Mouse (Mus musculus) embryonic facial prominence, embryonic 15.5 days (tissue): Measurements from ENCODE around the gene Schip1. TPM values are rescaled to one million over a fixed set of nuclear protein-coding genes. Genes with fewer than 3 reads are reported as not detected.

ENCODE experiments used
- ATAC-seq: fragments of 200-750 bp; cut with Nextera tagmentation; 2 replicates; pipeline ENCODE4 v1.8.0; 2017; ENCODE audit warnings: low read depth, moderate TSS enrichment; ENCODE audit not compliant: insufficient number of reproducible peaks, low FRiP score, low TSS enrichment
- H3K27ac ChIP-seq: fragments of 300-500 bp; sonication (generic); replicated peaks from 2 replicates; pipeline ENCODE4 v1.5.1; 2015; ENCODE audit warnings: mild to moderate bottlenecking, inconsistent platforms
- H3K27me3 ChIP-seq: fragments of 300-500 bp; sonication (generic); 2 replicates; pipeline ENCODE4 v1.6.1; 2015; ENCODE audit warnings: inconsistent platforms
- H3K36me3 ChIP-seq: fragments of 300-500 bp; sonication (generic); 2 replicates; pipeline ENCODE4 v1.6.1; 2015; ENCODE audit warnings: mild to moderate bottlenecking, inconsistent platforms
- H3K4me1 ChIP-seq: fragments of 300-500 bp; sonication (generic); 2 replicates; pipeline ENCODE4 v1.6.1; 2015; ENCODE audit warnings: inconsistent platforms
- H3K4me2 ChIP-seq: fragments of 300-500 bp; sonication (generic); replicated peaks from 2 replicates; pipeline ENCODE4 v1.6.1; 2015; ENCODE audit warnings: mild to moderate bottlenecking, inconsistent platforms
- H3K4me3 ChIP-seq: fragments of 300-500 bp; sonication (generic); replicated peaks from 2 replicates; pipeline ENCODE4 v1.5.1; 2015; ENCODE audit warnings: mild to moderate bottlenecking, inconsistent platforms
- H3K9ac ChIP-seq: fragments of 300-500 bp; sonication (generic); 2 replicates; pipeline ENCODE4 v1.6.1; 2015; ENCODE audit warnings: inconsistent platforms
- H3K9me3 ChIP-seq: fragments of 300-500 bp; sonication (generic); replicated peaks from 2 replicates; pipeline ENCODE4 v1.6.1; 2016; ENCODE audit warnings: inconsistent platforms
- WGBS: fragments of 180-500 bp; shearing (Covaris S2); methylation state at CpG from one replicate; pipeline ENCODE4 v1.1.7; 2015; 5-methylcytosine and 5-hydroxymethylcytosine counted together
- polyA plus RNA-seq: library from polyadenylated mRNA; unstranded; fragments of >200 nt; fragmentation: Nextera tagmentation; extraction: Ambion mirVana; gene quantifications from 2 replicates; pipeline ENCODE4 v1.2.1, GENCODE M21; 2015

Gene Schip1
- polyA plus RNA-seq, 1 experiment from 2014 or later: 30.9 TPM

DNA sequence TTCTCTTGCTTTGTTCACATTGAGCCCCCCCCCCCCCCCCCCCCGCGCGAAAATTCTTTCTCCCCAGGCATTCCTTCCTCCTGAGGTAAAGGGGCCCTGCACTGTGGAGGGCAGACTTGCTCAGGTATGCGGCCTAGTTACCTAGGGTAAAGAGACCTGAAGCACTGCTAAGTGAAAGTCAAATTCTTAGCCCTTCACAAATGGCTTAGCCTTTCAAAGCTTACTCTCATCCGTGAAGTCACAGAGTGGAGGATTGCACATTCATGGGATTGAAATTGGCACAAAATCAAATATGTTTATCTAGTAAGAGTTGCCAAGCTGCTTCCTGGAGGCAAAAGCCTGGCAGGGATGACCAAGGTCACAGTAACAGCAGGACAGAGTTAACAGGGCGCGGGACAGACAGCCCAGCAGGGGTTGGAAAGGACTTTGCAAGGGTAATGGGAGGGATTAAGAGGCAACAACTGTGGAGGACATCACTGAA, 470.0 kb downstream of the Schip1 start:
- Histone ChIP-seq H3K4me1 (peaks cover 8% of the 10 kb centered on the region), H3K9me3 (no peaks in the 10 kb centered on the region), H3K27me3 (no peaks in the 10 kb centered on the region), H3K4me3 (no peak overlapping the region), H3K27ac (no peak overlapping the region), H3K9ac (no peak overlapping the region), H3K36me3 (no peaks in the 10 kb centered on the region), H3K4me2 (no peak overlapping the region)
- WGBS: 21% methylated on average over 5 of the region's 7 CpGs
- ATAC-seq: peak; percentile 29; the same call in 1 of the 2 replicates

- H3K9ac ChIP-seq: no peak overlapping the region
- H3K27ac ChIP-seq: no peak overlapping the region
- H3K4me3 ChIP-seq: no peak overlapping the region
- WGBS: 66% methylated on average over 7 of the region's 7 CpGs
- ATAC-seq: no peak
- H3K27me3 ChIP-seq: no peaks in the 10 kb centered on the region
- H3K36me3 ChIP-seq: no peaks in the 10 kb centered on the region
- H3K4me1 ChIP-seq: peaks cover 8% of the 10 kb centered on the region
- no peak overlapping the region for H3K4me2 ChIP-seq
- H3K9me3 ChIP-seq: no peaks in the 10 kb centered on the region
These were observed 470.6 kb downstream of the Schip1 start for GRCm38 (mm10) chr3:68535160-68535728.

- Histone ChIP-seq H3K4me3 (no peak overlapping the region), H3K9me3 (no peaks in the 10 kb centered on the region), H3K27ac (no peak overlapping the region), H3K36me3 (no peaks in the 10 kb centered on the region), H3K27me3 (no peaks in the 10 kb centered on the region), H3K4me2 (no peak overlapping the region), H3K9ac (no peak overlapping the region), H3K4me1 (peaks cover 8% of the 10 kb centered on the region)
- 61% methylated on average over 3 of the region's 3 CpGs for WGBS
- no peak for ATAC-seq
These were observed 471.5 kb downstream of the Schip1 start for GRCm38 (mm10) chr3:68536071-68536470.

GRCm38 (mm10) chr3:68541688-68542087, 477.1 kb downstream of the Schip1 start:
- Histone ChIP-seq H3K9ac (no peak overlapping the region), H3K9me3 (no peaks in the 10 kb centered on the region), H3K27ac (no peak overlapping the region), H3K4me1 (peaks cover 3% of the 10 kb centered on the region; the same call in 1 of the 2 replicates), H3K4me2 (no peak overlapping the region), H3K27me3 (no peaks in the 10 kb centered on the region), H3K36me3 (no peaks in the 10 kb centered on the region), H3K4me3 (no peak overlapping the region)
- ATAC-seq: no peak
- WGBS: 86% methylated on average over 8 of the region's 8 CpGs

GRCm38 (mm10) chr3:68542944-68543501, 478.4 kb downstream of the Schip1 start:
- WGBS: 6% methylated on average over 7 of the region's 7 CpGs

DNA sequence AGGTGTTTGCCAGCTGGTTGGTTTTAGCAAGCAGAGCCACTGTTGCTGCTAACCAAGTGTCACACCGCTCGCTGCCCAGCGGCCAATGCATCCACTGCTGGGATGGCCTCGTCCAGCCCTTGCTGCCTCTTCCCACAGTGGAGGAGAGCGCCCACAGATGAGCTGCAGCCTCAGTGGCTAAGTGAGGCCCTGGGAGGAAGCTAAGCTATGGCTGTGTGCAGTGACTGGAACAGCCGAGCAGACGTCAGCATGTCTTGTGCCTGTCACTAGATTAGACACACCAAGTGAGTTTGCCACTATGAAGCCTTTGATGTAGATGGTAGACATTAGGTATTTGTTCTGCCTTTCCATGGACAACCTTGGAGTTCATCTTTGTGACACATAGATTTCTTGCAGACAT, 480.2 kb downstream of the Schip1 start:
- no peaks in the 10 kb centered on the region for H3K9me3 ChIP-seq
- H3K4me3 ChIP-seq: no peak overlapping the region
- no peaks in the 10 kb centered on the region for H3K27me3 ChIP-seq
- H3K4me2 ChIP-seq: no peak overlapping the region
- no peaks in the 10 kb centered on the region for H3K36me3 ChIP-seq
- WGBS: 56% methylated on average over 7 of the region's 7 CpGs
- no peak for ATAC-seq
- peaks cover 3% of the 10 kb centered on the region; the same call in 1 of the 2 replicates for H3K4me1 ChIP-seq
- H3K27ac ChIP-seq: no peak overlapping the region
- no peak overlapping the region for H3K9ac ChIP-seq

More at GRCm38 (mm10) chr3:68542944-68543501, 478.4 kb downstream of the Schip1 start:
- no peaks in the 10 kb centered on the region for H3K9me3 ChIP-seq
- peak; percentile 74 for ATAC-seq
- no peaks in the 10 kb centered on the region for H3K27me3 ChIP-seq
- no peak overlapping the region for H3K27ac ChIP-seq
- peak overlapping the region; percentile 49 for H3K4me2 ChIP-seq
- no peak overlapping the region for H3K9ac ChIP-seq
- H3K36me3 ChIP-seq: no peaks in the 10 kb centered on the region
- peaks cover 3% of the 10 kb centered on the region; the same call in 1 of the 2 replicates for H3K4me1 ChIP-seq
- peak overlapping the region; percentile 34 for H3K4me3 ChIP-seq

DNA sequence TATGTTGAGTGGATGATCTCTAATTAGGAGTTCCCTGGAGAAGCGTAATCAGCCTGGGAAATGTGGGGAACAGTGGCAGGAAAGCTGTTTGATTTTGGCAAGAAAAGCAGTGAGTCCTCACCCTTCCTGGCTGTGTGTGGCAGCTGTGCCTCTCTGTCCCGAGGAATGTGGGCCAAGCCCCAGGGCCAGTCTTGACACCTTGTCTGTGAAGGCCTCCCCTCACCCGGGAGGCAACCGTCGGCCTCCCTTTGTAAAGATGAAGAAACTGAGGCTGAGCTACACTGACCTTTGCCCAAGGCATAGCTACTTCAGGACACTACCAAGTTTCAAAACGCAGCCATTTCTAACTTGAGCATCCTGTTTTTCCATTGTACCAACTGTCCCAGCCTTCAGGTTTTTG, 481.3 kb downstream of the Schip1 start:
- 31% methylated on average over 6 of the region's 6 CpGs for WGBS
- Histone ChIP-seq H3K4me3 (no peak overlapping the region), H3K9me3 (no peaks in the 10 kb centered on the region), H3K27me3 (no peaks in the 10 kb centered on the region), H3K27ac (no peak overlapping the region), H3K9ac (no peak overlapping the region), H3K4me2 (no peak overlapping the region), H3K4me1 (peaks cover 3% of the 10 kb centered on the region; the same call in 1 of the 2 replicates), H3K36me3 (no peaks in the 10 kb centered on the region)
- no peak for ATAC-seq

GRCm38 (mm10) chr3:68555087-68555662, 490.6 kb downstream of the Schip1 start:
- Histone ChIP-seq H3K27ac (no peak overlapping the region), H3K4me2 (no peak overlapping the region), H3K27me3 (no peaks in the 10 kb centered on the region), H3K36me3 (no peaks in the 10 kb centered on the region), H3K4me1 (no peaks in the 10 kb centered on the region), H3K9me3 (no peaks in the 10 kb centered on the region), H3K9ac (no peak overlapping the region), H3K4me3 (no peak overlapping the region)
- ATAC-seq: no peak
- 67% methylated on average over 4 of the region's 4 CpGs for WGBS

- Histone ChIP-seq H3K36me3 (no peaks in the 10 kb centered on the region), H3K4me2 (no peak overlapping the region), H3K9ac (no peak overlapping the region), H3K27ac (no peak overlapping the region), H3K9me3 (no peaks in the 10 kb centered on the region), H3K4me3 (no peak overlapping the region), H3K4me1 (no peaks in the 10 kb centered on the region), H3K27me3 (no peaks in the 10 kb centered on the region)
- no peak for ATAC-seq
- 86% methylated on average over 9 of the region's 9 CpGs for WGBS
These were observed 492.3 kb downstream of the Schip1 start for GRCm38 (mm10) chr3:68556891-68557290.

DNA sequence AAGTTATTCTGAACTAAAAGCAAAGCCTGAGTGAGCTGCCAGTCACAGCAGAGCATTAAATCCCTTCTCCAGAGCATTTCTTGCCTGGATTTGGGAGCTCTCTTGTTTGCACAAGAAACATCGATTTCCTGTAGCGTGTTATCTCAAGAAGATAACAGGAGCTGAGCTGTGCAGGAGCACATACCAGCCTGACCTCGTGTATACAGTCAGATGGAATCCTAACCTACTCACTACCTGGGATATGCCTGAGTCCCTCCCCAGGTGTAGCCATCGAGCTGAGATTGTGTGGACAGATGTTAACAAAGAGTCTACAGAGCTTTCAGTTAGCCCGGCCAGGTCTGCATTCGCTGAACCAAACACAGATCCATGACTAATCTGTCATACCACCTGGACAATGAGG, 494.1 kb downstream of the Schip1 start:
- 75% methylated on average over 6 of the region's 6 CpGs for WGBS
- H3K9ac ChIP-seq: no peak overlapping the region
- no peak for ATAC-seq
- H3K36me3 ChIP-seq: no peaks in the 10 kb centered on the region
- H3K27me3 ChIP-seq: no peaks in the 10 kb centered on the region
- H3K9me3 ChIP-seq: no peaks in the 10 kb centered on the region
- no peak overlapping the region for H3K4me3 ChIP-seq
- no peak overlapping the region for H3K27ac ChIP-seq
- H3K4me2 ChIP-seq: no peak overlapping the region
- no peaks in the 10 kb centered on the region for H3K4me1 ChIP-seq

DNA sequence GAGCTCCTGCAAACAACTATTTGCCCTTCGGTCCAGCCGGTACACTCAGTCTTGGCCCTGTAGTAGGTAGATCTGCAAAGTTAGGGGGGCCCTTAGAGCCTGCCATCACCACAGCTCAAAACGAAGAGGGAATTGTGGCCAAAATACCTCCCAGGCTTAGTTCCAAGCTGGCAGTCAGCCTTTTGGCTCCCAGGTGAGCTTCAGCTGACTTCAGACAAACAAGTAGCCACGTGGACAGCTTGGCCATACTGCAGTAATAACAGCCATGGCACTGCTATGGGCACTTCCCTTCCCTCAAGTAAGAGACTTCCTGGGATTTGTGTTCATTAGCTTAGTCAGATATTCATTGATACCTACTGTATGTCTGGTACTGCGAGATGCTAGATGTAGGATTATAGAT, 495.5 kb downstream of the Schip1 start:
- Histone ChIP-seq H3K27me3 (no peaks in the 10 kb centered on the region), H3K27ac (no peak overlapping the region), H3K9ac (no peak overlapping the region), H3K9me3 (no peaks in the 10 kb centered on the region), H3K36me3 (no peaks in the 10 kb centered on the region), H3K4me2 (no peak overlapping the region), H3K4me3 (no peak overlapping the region), H3K4me1 (no peaks in the 10 kb centered on the region)
- no peak for ATAC-seq
- 80% methylated on average over 5 of the region's 5 CpGs for WGBS
